8 mouse cellular contexts compared by ENCODE assay signal in the genomic region with DNA sequence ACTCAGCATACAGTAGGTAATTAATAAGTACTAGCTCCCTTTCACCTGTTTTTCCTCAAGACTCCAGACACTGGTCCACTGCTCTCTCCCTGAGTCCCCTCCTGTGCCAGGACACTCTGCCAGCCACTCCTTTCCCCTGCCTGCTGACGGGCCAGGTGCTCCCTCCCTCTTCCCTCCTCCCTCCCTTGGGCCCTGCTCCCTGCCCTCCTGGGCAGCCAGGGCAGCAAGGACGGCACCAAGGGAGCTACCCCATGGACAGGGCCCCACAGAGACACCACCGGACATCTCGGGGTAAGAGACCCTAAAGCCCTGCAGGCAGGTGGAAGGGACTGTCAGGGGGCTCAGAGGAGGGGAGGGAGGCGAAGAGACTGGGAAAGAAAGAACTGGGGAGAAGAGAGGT. TPM values are rescaled to one million over a fixed set of nuclear protein-coding genes. Genes with fewer than 3 reads are reported as not detected.
A peak's percentile ranks its signal among the peaks of the same experiment; 100 is the strongest.
DNase-seq lines count a peak whose midpoint lies in the region; ATAC-seq and TF ChIP-seq lines count a peak whose summit lies in the region.

Gene Rorc (plus strand): TSS at position 154 of the 400 bp plus-strand sequence.

- H3K27ac ChIP-seq in embryonic facial prominence, embryonic 10.5 days (replicated peaks) = no peak within 1 kb of the TSS
- H3K27ac ChIP-seq in heart, embryonic 11.5 days (ENCODE audit: low read depth, low read length) = no peak within 1 kb of the TSS
- peak within 1 kb of the TSS; percentile 82 for H3K27ac ChIP-seq in lung, postnatal 0 days (ENCODE audit: low read length)

- no peaks in the 10 kb centered on the region for H3K9me3 ChIP-seq in embryonic facial prominence, embryonic 10.5 days
- H3K9me3 ChIP-seq in heart, embryonic 11.5 days (replicated peaks; ENCODE audit: control insufficient read depth, low read length) = no peaks in the 10 kb centered on the region
- no peaks in the 10 kb centered on the region for H3K9me3 ChIP-seq in lung, postnatal 0 days (ENCODE audit: low read length)

- intact Hi-C loops in left cerebral cortex, postnatal 4 days (cut with DNase I) = no loop called here

- peaks cover 63% of the 10 kb centered on the region for H3K27me3 ChIP-seq in embryonic facial prominence, embryonic 10.5 days (replicated peaks; ENCODE audit: low read depth, poor library complexity, severe bottlenecking)
- peaks cover 18% of the 10 kb centered on the region for H3K27me3 ChIP-seq in heart, embryonic 11.5 days (ENCODE audit: control insufficient read depth, insufficient read depth, low read length)
- no peaks in the 10 kb centered on the region for H3K27me3 ChIP-seq in lung, postnatal 0 days (replicated peaks; ENCODE audit: insufficient read depth, low read length)

- TF ChIP-seq EP300 in lung, postnatal 0 days (IDR thresholded peaks at IDR 0.05) = no peak

- no peaks in the 10 kb centered on the region for H3K36me3 ChIP-seq in embryonic facial prominence, embryonic 10.5 days (replicated peaks)
- no peaks in the 10 kb centered on the region for H3K36me3 ChIP-seq in heart, embryonic 11.5 days (ENCODE audit: control insufficient read depth, insufficient read depth, low read length)
- no peaks in the 10 kb centered on the region for H3K36me3 ChIP-seq in lung, postnatal 0 days (ENCODE audit: insufficient read depth, low read length)

- H3K4me1 ChIP-seq in embryonic facial prominence, embryonic 10.5 days = peaks cover 36% of the 10 kb centered on the region
- H3K4me1 ChIP-seq in heart, embryonic 11.5 days (ENCODE audit: control insufficient read depth, insufficient read depth, low read length) = peaks cover 12% of the 10 kb centered on the region
- no peaks in the 10 kb centered on the region for H3K4me1 ChIP-seq in lung, postnatal 0 days (ENCODE audit: insufficient read depth, low read depth, low read length)

- peak; percentile 36 for DNase-seq in left cerebral cortex, postnatal 4 days
- DNase-seq in left cerebral cortex, adult 8-10 months (ENCODE audit: low spot score in 2 of 2) = no peak
- no peak for DNase-seq in embryonic facial prominence, embryonic 10.5 days (ENCODE audit: low spot score)
- peak; percentile 91 for DNase-seq in kidney, adult 9 months
- DNase-seq in lung, postnatal 0 days (ENCODE audit: low spot score) = peak; percentile 82
- DNase-seq in urinary bladder, postnatal 14 days (ENCODE audit: low spot score) = peak; percentile 60
- DNase-seq in layer of hippocampus, postnatal 14 days (ENCODE audit: low spot score in 2 of 2) = no peak

- peak within 1 kb of the TSS; percentile 37 for H3K4me3 ChIP-seq in embryonic facial prominence, embryonic 10.5 days
- peak within 1 kb of the TSS; percentile 23 for H3K4me3 ChIP-seq in heart, embryonic 11.5 days (ENCODE audit: low read depth, low read length)
- peak within 1 kb of the TSS; percentile 25 for H3K4me3 ChIP-seq in lung, postnatal 0 days (ENCODE audit: low read depth, low read length)

- no peak for ATAC-seq in heart, embryonic 11.5 days (replicated peaks; ENCODE audit: insufficient number of reproducible peaks, low FRiP score, low TSS enrichment)
- peak; percentile 74 for ATAC-seq in lung, postnatal 0 days

- TF ChIP-seq CTCF in lung, postnatal 0 days (IDR thresholded peaks at IDR 0.05) = no peak

- H3K9ac ChIP-seq in heart, embryonic 11.5 days (ENCODE audit: low read depth, low read length) = peak within 1 kb of the TSS; percentile 49; the same call in 1 of the 2 replicates
- no peak within 1 kb of the TSS; the same call in 1 of the 2 replicates for H3K9ac ChIP-seq in lung, postnatal 0 days (replicated peaks; ENCODE audit: low read depth)

- 7% methylated on average over 5 of the region's 5 CpGs for WGBS in embryonic facial prominence, embryonic 10.5 days
- WGBS in heart, embryonic 11.5 days (ENCODE audit: insufficient replicate concordance) = 7% methylated on average over 5 of the region's 5 CpGs
- 15% methylated on average over 5 of the region's 5 CpGs for WGBS in lung, postnatal 0 days

- peak within 1 kb of the TSS; percentile 61 for H3K4me2 ChIP-seq in heart, embryonic 11.5 days
- H3K4me2 ChIP-seq in lung, postnatal 0 days (replicated peaks; ENCODE audit: low read depth, low read length) = peak within 1 kb of the TSS; percentile 51

RNA-seq across cellular contexts. Expression of gene Rorc, which starts in this region (rescaled TPM):
- under 1 TPM in 1 of 2 experiments, not detected in 1; 0.16 TPM for total RNA-seq in left cerebral cortex, postnatal 4 days (2021)
- total RNA-seq in left cerebral cortex, adult 8-10 months (2022) = 1 to 10 TPM; 1.3 to 2.6 (median 2.0) TPM
- 0.21 and 0.29 TPM in 2 replicates for polyA plus RNA-seq in embryonic facial prominence, embryonic 10.5 days (2016; fragmentation: Nextera tagmentation; extraction: Ambion mirVana)
- 0.41 and 0.44 TPM in 2 replicates for polyA plus RNA-seq in heart, embryonic 11.5 days (2014; fragmentation: Nextera tagmentation; extraction: Ambion mirVana)
- 5.6 and 7.4 TPM in 2 replicates for polyA plus RNA-seq in lung, postnatal 0 days (2015; fragmentation: Nextera tagmentation; extraction: Ambion mirVana)
- total RNA-seq in layer of hippocampus, postnatal 14 days (2021) = under 1 TPM; 0.29 to 0.88 TPM

Comparison
In these comparisons a context has a peak if more than half of its experiments do, and no peak if none do; other contexts are left out.
1. Peak in DNase-seq in left cerebral cortex, postnatal 4 days; RNA of the gene not detected or under 1 TPM.
2. DNase-seq: peak in kidney, adult 9 months (single experiment), lung, postnatal 0 days (single experiment) and urinary bladder, postnatal 14 days (single experiment); none in left cerebral cortex, adult 8-10 months (0 of 2), embryonic facial prominence, embryonic 10.5 days (single experiment) and layer of hippocampus, postnatal 14 days (0 of 2).
3. Peak in every context shown above with its lines, with median percentiles within 50 percentile points of each other: H3K4me3 ChIP-seq.